Comparison of ENCODE assay signal across 8 mouse cellular contexts in genomic region chr10:95181553-95181952, GRCm38 (mm10).
A peak's percentile ranks its signal among the peaks of the same experiment; 100 is the strongest.
DNase-seq lines count a peak whose midpoint lies in the region; ATAC-seq and TF ChIP-seq lines count a peak whose summit lies in the region.
"Had no signal": no experiment of that assay in that cellular context is flagged by ENCODE, and none has a peak within 500 bp of the region (broad histone marks: within the 10 kb centered on the region; RNA-seq: fewer than 3 reads in every experiment).

No protein-coding gene starts in this region.

- H3K27ac ChIP-seq in lung, embryonic 14.5 days (ENCODE audit: low read depth), result no peak overlapping the region

- no peaks in the 10 kb centered on the region for H3K9me3 ChIP-seq in lung, embryonic 14.5 days (ENCODE audit: low read depth, low read length)

- TF ChIP-seq CTCF in lung, embryonic 14.5 days (IDR thresholded peaks at IDR 0.05; ENCODE audit: low read depth), result no peak

- DNase-seq in lung, embryonic 14.5 days, result peak; percentile 87
- no peak for DNase-seq in lung, postnatal 4 days
- peak; percentile 64 for DNase-seq in brain, embryonic 18.5 days (ENCODE audit: low read depth, low spot score)
- peak; percentile 42 for DNase-seq in gastrocnemius, postnatal 14 days
- peak; percentile 43 for DNase-seq in right cerebral cortex, adult 18-20 months
- DNase-seq in embryo, embryonic 9.5 days (ENCODE audit: extremely low spot score), result no peak
- no peak for DNase-seq in cerebellum, adult 9-10 months
- DNase-seq: adrenal gland, postnatal 36 days had no signal

- H3K9ac ChIP-seq in lung, embryonic 14.5 days, result no peak overlapping the region

- H3K36me3 ChIP-seq in lung, embryonic 14.5 days (ENCODE audit: insufficient read depth), result no peaks in the 10 kb centered on the region

- ATAC-seq in lung, embryonic 14.5 days (ENCODE audit: insufficient read depth), result peak; percentile 57; the same call in 1 of the 2 replicates

- peak overlapping the region; percentile 29; the same call in 1 of the 2 replicates for H3K4me2 ChIP-seq in lung, embryonic 14.5 days

- peaks cover 13% of the 10 kb centered on the region for H3K4me1 ChIP-seq in lung, embryonic 14.5 days (ENCODE audit: insufficient read depth)

- no peak overlapping the region for H3K4me3 ChIP-seq in lung, embryonic 14.5 days (ENCODE audit: low read depth, low read length)

- WGBS in lung, embryonic 14.5 days, result 42% methylated on average over 10 of the region's 10 CpGs

- intact Hi-C loops in gastrocnemius, postnatal 14 days (cut with DNase I; ENCODE audit: low total_unique reads), result no loop called here

- no peaks in the 10 kb centered on the region for H3K27me3 ChIP-seq in lung, embryonic 14.5 days (ENCODE audit: insufficient read depth, low read length)

Comparison
In these comparisons a context has a peak if more than half of its experiments do, and no peak if none do; other contexts are left out.
1. DNase-seq: peak in lung, embryonic 14.5 days (single experiment), brain, embryonic 18.5 days (single experiment), gastrocnemius, postnatal 14 days (single experiment) and right cerebral cortex, adult 18-20 months (single experiment); none in lung, postnatal 4 days (0 of 2), embryo, embryonic 9.5 days (single experiment) and cerebellum, adult 9-10 months (single experiment).